Mouse (Mus musculus) MEL (cell line): ENCODE data around the gene Tulp1. TPM values are rescaled to one million over a fixed set of nuclear protein-coding genes. Genes with fewer than 3 reads are reported as not detected.

Experiments used
- DNase-seq: peaks from one replicate; pipeline ENCODE4 v3.0.0; 2011; ENCODE audit warnings: low read depth, low spot score
- H3K27ac ChIP-seq: 2 replicates; pipeline ENCODE4 v1.5.1; 2012; ENCODE audit warnings: low read depth, mild to moderate bottlenecking, control low read depth, low read length, moderate library complexity; ENCODE audit not compliant: control insufficient read depth
- H3K27me3 ChIP-seq, 2 experiments: fragments of 150-350 bp in 1 of 2; sonication (generic) in 1 of 2; 2 replicates each; pipeline ENCODE4 v1.6.1; 2012; ENCODE audit warnings: low read length in 2 of 2, mild to moderate bottlenecking in 2 of 2, improper control_type of control experiment in 1 of 2, moderate library complexity in 1 of 2; ENCODE audit not compliant: insufficient read depth in 2 of 2, control insufficient read depth in 1 of 2
- H3K36me3 ChIP-seq, 2 experiments: 2 replicates each; pipeline ENCODE4 v1.6.1; 2012 to 2014; ENCODE audit warnings: low read length in 2 of 2, improper control_type of control experiment in 1 of 2, inconsistent platforms in 1 of 2, mild to moderate bottlenecking in 1 of 2; ENCODE audit not compliant: insufficient read depth in 2 of 2, control insufficient read depth in 1 of 2
- H3K4me1 ChIP-seq, 2 experiments: fragments of 150-350 bp in 1 of 2; sonication (generic) in 1 of 2; 2 replicates each; pipeline ENCODE4 v1.6.1; 2012; ENCODE audit warnings: low read length in 2 of 2, improper control_type of control experiment in 1 of 2, mild to moderate bottlenecking in 1 of 2; ENCODE audit not compliant: insufficient read depth in 2 of 2, control insufficient read depth in 1 of 2
- H3K4me3 ChIP-seq, 2 experiments: fragments of 150-350 bp in 1 of 2; sonication (generic) in 1 of 2; 2 replicates each; pipeline ENCODE4 v1.5.1; 2012; ENCODE audit warnings: low read depth in 2 of 2, low read length in 2 of 2, mild to moderate bottlenecking in 2 of 2, moderate library complexity in 2 of 2, control low read depth in 1 of 2, improper control_type of control experiment in 1 of 2; ENCODE audit not compliant: control insufficient read depth in 1 of 2, insufficient read depth in 1 of 2
- H3K79me2 ChIP-seq: 2 replicates; pipeline ENCODE4 v1.6.1; 2012; ENCODE audit warnings: mild to moderate bottlenecking, low read length, moderate library complexity; ENCODE audit not compliant: control insufficient read depth, poor library complexity, insufficient read depth
- H3K9ac ChIP-seq: 2 replicates; pipeline ENCODE4 v1.6.1; 2012; ENCODE audit warnings: low read depth, mild to moderate bottlenecking, control low read depth, low read length, moderate library complexity; ENCODE audit not compliant: control insufficient read depth, poor library complexity, severe bottlenecking
- H3K9me3 ChIP-seq: fragments of 150-350 bp; sonication (generic); replicated peaks from 2 replicates; pipeline ENCODE4 v1.6.1; 2012; ENCODE audit warnings: mild to moderate bottlenecking, low read length, improper control_type of control experiment, moderate library complexity; ENCODE audit not compliant: insufficient read depth
- BHLHE40 ChIP-seq: IDR thresholded peaks from 2 replicates; pipeline ENCODE4 v1.6.1; 2012; ENCODE audit warnings: low read depth, mild to moderate bottlenecking, inconsistent platforms, low read length, improper control_type of control experiment, borderline replicate concordance
- CHD1 ChIP-seq: IDR thresholded peaks from 2 replicates; pipeline ENCODE4 v1.6.1; 2012; ENCODE audit warnings: low read depth, mild to moderate bottlenecking, inconsistent platforms, low read length, improper control_type of control experiment
- CTCF ChIP-seq, 3 experiments: IDR thresholded peaks in 2 of 3; conservative IDR thresholded peaks in 1 of 3; 2 replicates each; pipeline ENCODE4 v1.5.1; 2011 to 2012; ENCODE audit warnings: low read length in 3 of 3, low read depth in 2 of 3, mild to moderate bottlenecking in 2 of 3, improper control_type of control experiment in 1 of 3, inconsistent platforms in 1 of 3, mixed read lengths in 1 of 3, moderate library complexity in 1 of 3; ENCODE audit not compliant: control insufficient read depth in 1 of 3, insufficient read depth in 1 of 3, poor library complexity in 1 of 3, severe bottlenecking in 1 of 3
- E2F4 ChIP-seq: IDR thresholded peaks from 2 replicates; pipeline ENCODE4 v1.6.1; 2011; ENCODE audit warnings: low read depth, low read length, improper control_type of control experiment, borderline replicate concordance
- ELF1 ChIP-seq: IDR thresholded peaks from 2 replicates; pipeline ENCODE4 v1.6.1; 2014; ENCODE audit warnings: low read depth, mild to moderate bottlenecking, inconsistent platforms, low read length, improper control_type of control experiment, moderate library complexity
- ETS1 ChIP-seq: IDR thresholded peaks from 2 replicates; pipeline ENCODE4 v1.6.1; 2012; ENCODE audit warnings: low read depth, mild to moderate bottlenecking, inconsistent platforms, low read length, improper control_type of control experiment, moderate library complexity
- KAT2A ChIP-seq: conservative IDR thresholded peaks from 2 replicates; pipeline ENCODE4 v1.6.1; 2012; ENCODE audit warnings: low read depth, low read length, improper control_type of control experiment, inconsistent platforms
- MEF2A ChIP-seq: IDR thresholded peaks from 2 replicates; pipeline ENCODE4 v1.6.1; 2014; ENCODE audit warnings: low read depth, mild to moderate bottlenecking, inconsistent platforms, low read length, improper control_type of control experiment; ENCODE audit not compliant: poor library complexity, insufficient replicate concordance, severe bottlenecking; ENCODE audit errors: extremely low read depth
- MXI1 ChIP-seq: IDR thresholded peaks from 2 replicates; pipeline ENCODE4 v1.6.1; 2011; ENCODE audit warnings: mild to moderate bottlenecking, low read depth, low read length, improper control_type of control experiment
- MYC ChIP-seq: IDR thresholded peaks from 2 replicates; pipeline ENCODE4 v1.6.1; 2011; ENCODE audit warnings: low read depth, mild to moderate bottlenecking, low read length, improper control_type of control experiment, moderate library complexity
- NELFE ChIP-seq: IDR thresholded peaks from 2 replicates; pipeline ENCODE4 v1.6.1; 2011; ENCODE audit warnings: low read depth, low read length, improper control_type of control experiment
- NRF1 ChIP-seq: IDR thresholded peaks from 2 replicates; pipeline ENCODE4 v1.6.1; 2014; ENCODE audit warnings: low read depth, mild to moderate bottlenecking, inconsistent platforms, low read length, improper control_type of control experiment, moderate library complexity; ENCODE audit not compliant: poor library complexity, insufficient read depth, severe bottlenecking
- POLR2A ChIP-seq, 2 experiments: IDR thresholded peaks; 2 replicates each; pipeline ENCODE4 v1.6.1; 2011 to 2012; ENCODE audit warnings: low read length in 2 of 2, mild to moderate bottlenecking in 2 of 2, control low read depth in 1 of 2, improper control_type of control experiment in 1 of 2, low read depth in 1 of 2, moderate library complexity in 1 of 2; ENCODE audit not compliant: control insufficient read depth in 1 of 2, insufficient read depth in 1 of 2, poor library complexity in 1 of 2
- RAD21 ChIP-seq: IDR thresholded peaks from 2 replicates; pipeline ENCODE4 v1.6.1; 2011; ENCODE audit warnings: mild to moderate bottlenecking, low read depth, low read length, improper control_type of control experiment
- RCOR1 ChIP-seq: IDR thresholded peaks from 2 replicates; pipeline ENCODE4 v1.6.1; 2012; ENCODE audit warnings: low read depth, mild to moderate bottlenecking, inconsistent platforms, low read length, improper control_type of control experiment
- SIN3A ChIP-seq: IDR thresholded peaks from 2 replicates; pipeline ENCODE4 v1.6.1; 2012; ENCODE audit warnings: low read length, improper control_type of control experiment, inconsistent platforms
- SMC3 ChIP-seq: IDR thresholded peaks from 2 replicates; pipeline ENCODE4 v1.6.1; 2011; ENCODE audit warnings: low read depth, low read length, improper control_type of control experiment
- TAL1 ChIP-seq: IDR thresholded peaks from 2 replicates; pipeline ENCODE4 v1.6.1; 2012; ENCODE audit warnings: mild to moderate bottlenecking, inconsistent platforms, low read length, moderate library complexity, mixed read lengths
- UBTF ChIP-seq: IDR thresholded peaks from 2 replicates; pipeline ENCODE4 v1.6.1; 2012; ENCODE audit warnings: low read depth, mild to moderate bottlenecking, inconsistent platforms, low read length, improper control_type of control experiment, moderate library complexity, borderline replicate concordance; ENCODE audit not compliant: insufficient read depth
- USF1 ChIP-seq: IDR thresholded peaks from 2 replicates; pipeline ENCODE4 v1.6.1; 2014; ENCODE audit warnings: low read depth, mild to moderate bottlenecking, inconsistent platforms, low read length, improper control_type of control experiment, moderate library complexity
- ZNF384 ChIP-seq: IDR thresholded peaks from 2 replicates; pipeline ENCODE4 v1.6.1; 2012; ENCODE audit warnings: low read depth, mild to moderate bottlenecking, inconsistent platforms, low read length, improper control_type of control experiment
- polyA plus RNA-seq, 2 experiments: library from polyadenylated mRNA; stranded (reverse) in 1 of 2; unstranded in 1 of 2; fragments of >175 nt in 1 of 2; fragments of >200 nt in 1 of 2; gene quantifications; 2 replicates each; pipeline versions ENCODE4 v1.2.1 to v1.2.4; 2012; ENCODE audit warnings: low replicate concordance in 2 of 2, low read depth in 1 of 2; ENCODE audit not compliant: insufficient read length in 2 of 2, insufficient read depth in 1 of 2, missing spikeins in 1 of 2
- total RNA-seq: library from RNA; depleted of rRNA; stranded (reverse); fragments of 300-350 nt; gene quantifications from 2 replicates; pipeline ENCODE4 v1.2.3, GENCODE M21; 2012

Gene Tulp1
- total and polyA plus RNA-seq, 3 experiments, result 0.23 to 2.4 TPM; not detected in 1

GRCm38 (mm10) chr17:28312232-28313211, 52.5 kb downstream of the Tulp1 start (continued):
- TF ChIP-seq SIN3A (no peak; the same call in 1 of the 2 replicates), TAL1 (no peak), ETS1 (peak; percentile 71; the same call in 1 of the 2 replicates), NRF1 (no peak), BHLHE40 (no peak)

- Histone ChIP-seq H3K4me1 (peaks cover 7 to 15% of the 10 kb centered on the region in 2 experiments), H3K27ac (peak overlapping the region; percentile 93), H3K36me3 (peaks cover 0 to 13% of the 10 kb centered on the region in 2 experiments; a peak in 2 of 4 replicates), H3K9me3 (no peaks in the 10 kb centered on the region), H3K9ac (peak overlapping the region; percentile 76), H3K27me3 (no peaks in the 10 kb centered on the region), H3K79me2 (peaks cover 17% of the 10 kb centered on the region), H3K4me3 (peak overlapping the region; percentile 40 to 58)
- TF ChIP-seq NELFE (peak; percentile 47; the same call in 1 of the 2 replicates), E2F4 (no peak), MYC (0 out of 2 replicates have a peak, but pooled peaks have one; percentile 44), KAT2A (no peak), UBTF (0 out of 2 replicates have a peak, but pooled peaks have one; percentile 0), MXI1 (0 out of 2 replicates have a peak, but pooled peaks have one; percentile 11), CHD1 (peak; percentile 36; the same call in 1 of the 2 replicates), USF1 (no peak)
- DNase-seq, result peak; percentile 76
These were observed 53.5 kb downstream of the Tulp1 start for GRCm38 (mm10) chr17:28311366-28312132.

- H3K9me3 ChIP-seq, result no peaks in the 10 kb centered on the region
- H3K9ac ChIP-seq, result no peak overlapping the region
- peak; percentile 75 for TF ChIP-seq MYC
- TF ChIP-seq CTCF (IDR thresholded peaks at IDR 0.05 in 2 of 3, conservative IDR thresholded peaks at IDR 0.05 in 1 of 3; ENCODE audit: control insufficient read depth in 1 of 3, insufficient read depth in 1 of 3, low read depth in 2 of 3, low read length in 3 of 3, poor library complexity in 1 of 3, severe bottlenecking in 1 of 3), result peak; percentile 22 to 59 (median 25); a peak in 3 of 6 replicates
- no peak for TF ChIP-seq NELFE
- peak; percentile 43 for TF ChIP-seq RAD21
- TF ChIP-seq ELF1, result no peak
- TF ChIP-seq RCOR1, result no peak
- TF ChIP-seq MXI1, result peak; percentile 41; the same call in 1 of the 2 replicates
- no peak for TF ChIP-seq TAL1
- TF ChIP-seq E2F4, result no peak
- peak; percentile 38; the same call in 1 of the 2 replicates for TF ChIP-seq SMC3
- TF ChIP-seq MEF2A, result no peak
- peak; percentile 90 for TF ChIP-seq ZNF384
- no peak for TF ChIP-seq POLR2A (IDR thresholded peaks at IDR 0.05; ENCODE audit: control insufficient read depth in 1 of 2, insufficient read depth in 1 of 2, low read depth in 1 of 2, low read length in 2 of 2, poor library complexity in 1 of 2)
- no peak for TF ChIP-seq ETS1
- peak; percentile 68 for DNase-seq
- H3K27ac ChIP-seq, result no peak overlapping the region
- peaks cover 7 to 15% of the 10 kb centered on the region in 2 experiments for H3K4me1 ChIP-seq
- no peak overlapping the region for H3K4me3 ChIP-seq
- H3K27me3 ChIP-seq, result no peaks in the 10 kb centered on the region
- H3K79me2 ChIP-seq, result peaks cover 17% of the 10 kb centered on the region
- peaks cover 0 to 13% of the 10 kb centered on the region in 2 experiments; a peak in 2 of 4 replicates for H3K36me3 ChIP-seq
These were observed 54.2 kb downstream of the Tulp1 start for GRCm38 (mm10) chr17:28310831-28311230.
